Mouse (Mus musculus) frontal cortex, adult (tissue): ENCODE measurements around the gene Zfp414.

Experiments used
- ATAC-seq: cut with Nextera tagmentation; 2 replicates; pipeline ENCODE4 v1.9.2; 2017; ENCODE audit warnings: mild to moderate bottlenecking, moderate library complexity, mixed read lengths; ENCODE audit not compliant: low TSS enrichment

Zfp414 gene

DNA sequence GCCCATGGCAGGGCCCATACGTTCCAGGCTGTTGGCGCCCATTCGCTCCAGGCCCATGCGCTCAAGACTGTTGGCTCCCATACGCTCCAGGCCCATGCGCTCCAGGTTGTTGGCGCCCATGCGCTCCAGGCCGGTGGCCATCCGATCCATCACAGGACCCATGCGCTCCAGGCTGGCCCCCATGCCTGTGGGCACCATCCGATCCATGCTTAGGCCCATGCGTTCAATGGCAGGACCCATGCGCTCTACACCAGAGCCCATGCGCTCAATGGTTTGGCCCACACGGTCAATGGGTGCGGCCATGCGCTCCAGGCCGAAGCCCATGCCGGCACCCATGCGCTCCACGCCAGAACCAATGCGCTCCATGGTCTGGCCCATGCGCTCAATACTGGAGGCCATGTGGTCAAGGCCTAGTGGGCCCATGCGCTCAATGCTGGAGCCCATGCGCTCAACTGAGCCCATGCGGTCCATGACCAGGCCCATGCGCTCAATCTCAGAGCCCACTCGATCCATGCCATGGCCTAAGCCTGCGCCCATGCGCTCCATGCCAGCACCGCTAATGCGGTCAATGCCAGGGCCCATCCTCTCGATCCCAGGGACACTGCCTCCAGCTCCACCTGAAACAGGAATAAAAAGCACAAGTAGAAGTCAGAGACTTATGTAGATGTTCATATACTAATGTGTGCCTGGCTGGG is 21.0 kb downstream of the Zfp414 start:
- ATAC-seq = no peak

GRCm38 (mm10) chr17:33666813-33667212 is 37.9 kb downstream of the Zfp414 start:
- ATAC-seq = no peak

GRCm38 (mm10) chr17:33669681-33670080 is 40.8 kb downstream of the Zfp414 start:
- ATAC-seq = no peak

DNA sequence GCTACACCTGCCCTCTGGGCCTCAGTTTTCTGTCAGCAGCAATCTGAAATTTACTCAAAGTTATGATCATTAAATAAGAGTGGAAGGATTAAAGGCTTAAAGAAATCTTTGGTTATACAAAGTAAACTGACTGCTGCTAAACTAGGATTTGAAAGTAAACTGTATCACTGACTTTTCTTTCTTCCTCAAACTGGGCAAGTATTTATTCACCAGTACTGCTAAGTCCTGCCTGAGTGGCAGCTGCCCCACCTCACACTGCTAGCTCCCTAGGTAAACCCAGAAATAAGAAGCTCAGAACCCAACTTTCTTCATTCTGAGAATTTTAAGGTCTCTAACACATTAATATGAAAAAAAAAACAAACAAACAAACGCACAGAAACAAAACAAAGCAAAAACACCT is 44.9 kb downstream of the Zfp414 start:
- no peak for ATAC-seq

DNA sequence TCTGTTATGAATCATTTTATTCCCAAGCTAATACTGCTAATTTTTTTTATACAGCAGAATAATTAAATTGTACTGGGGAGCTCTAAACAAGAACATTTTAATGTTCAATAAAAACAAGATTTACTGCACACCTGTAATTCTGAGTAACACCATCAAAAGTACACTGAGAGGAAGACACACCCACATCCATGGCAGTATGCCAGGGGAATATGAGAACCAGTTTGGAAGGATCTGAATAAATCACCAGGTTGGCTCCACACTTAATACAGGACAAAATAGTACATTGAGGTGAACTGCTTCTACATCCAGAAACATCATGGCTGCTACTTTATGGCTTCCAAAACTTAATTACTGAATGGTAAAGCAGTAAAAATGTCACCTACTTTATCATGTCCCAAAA is 46.6 kb downstream of the Zfp414 start:
- ATAC-seq = no peak

GRCm38 (mm10) chr17:33676086-33676485 is 47.2 kb downstream of the Zfp414 start:
- ATAC-seq = no peak

DNA sequence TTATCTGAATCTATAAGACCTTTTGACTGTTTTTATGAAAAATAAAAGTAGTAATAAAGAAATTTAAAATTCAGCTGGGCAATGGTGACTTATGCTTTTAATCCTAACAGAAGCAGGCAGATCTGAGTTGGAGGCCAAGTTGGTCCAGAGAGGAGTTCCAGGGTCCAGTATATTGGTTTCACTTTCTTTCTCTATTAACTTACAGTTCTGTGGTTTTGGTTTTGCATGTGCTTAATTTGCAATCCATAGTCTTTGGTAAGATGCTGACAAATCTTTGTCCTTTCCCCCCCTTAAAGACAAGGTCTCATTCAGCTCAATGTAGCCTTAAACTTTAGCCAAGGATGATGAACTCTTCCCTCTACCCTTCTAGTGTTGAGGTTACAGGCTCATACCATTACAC is 49.9 kb downstream of the Zfp414 start:
- no peak for ATAC-seq
